Mouse (Mus musculus): ENCODE results near the gene Fem1b. TPM values are rescaled to one million over a fixed set of nuclear protein-coding genes. Genes with fewer than 3 reads are reported as not detected.

The Fem1b gene
- polyA plus RNA-seq, 1 experiment from 2014 or later = 57.8 TPM

DNA sequence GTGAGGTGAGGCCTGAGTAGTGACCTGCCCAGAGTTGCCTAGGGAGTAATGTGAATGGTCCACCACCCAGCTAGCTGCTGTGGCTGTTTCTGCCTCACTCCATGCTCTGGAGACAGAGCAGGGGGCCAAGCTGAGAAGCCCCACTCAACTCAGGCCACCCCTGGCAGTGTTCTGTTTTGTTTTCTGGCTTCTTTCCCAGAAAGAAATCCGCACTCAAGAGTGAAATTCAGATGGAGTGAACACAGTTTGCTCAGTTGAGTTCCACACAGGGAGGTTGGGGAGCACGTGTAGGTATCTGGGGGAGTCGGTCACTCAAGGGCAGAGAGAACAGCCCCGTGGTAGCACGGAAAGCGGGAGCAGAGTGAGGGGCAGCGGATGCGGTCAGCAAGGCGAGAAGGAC lies 33.0 kb downstream of the Fem1b start:
- Histone ChIP-seq H3K9ac (ENCODE audit: low read length) (no peak overlapping the region), H3K4me3 (ENCODE audit: low read depth, low read length) (no peak overlapping the region), H3K27ac (ENCODE audit: low read depth, low read length) (no peak overlapping the region), H3K27me3 (replicated peaks; ENCODE audit: control insufficient read depth, insufficient read depth, low read length) (no peaks in the 10 kb centered on the region), H3K4me1 (ENCODE audit: control insufficient read depth, insufficient read depth, low read length) (peaks cover 15% of the 10 kb centered on the region; the same call in 1 of the 2 replicates), H3K9me3 (replicated peaks; ENCODE audit: control insufficient read depth, low read length) (no peaks in the 10 kb centered on the region), H3K4me2 (ENCODE audit: low read length) (no peak overlapping the region), H3K36me3 (ENCODE audit: control insufficient read depth, insufficient read depth, low read length) (no peaks in the 10 kb centered on the region)
- DNase-seq (ENCODE audit: low spot score) (no peak), ATAC-seq (no peak)
- 83% methylated on average over 9 of the region's 9 CpGs for WGBS

DNA sequence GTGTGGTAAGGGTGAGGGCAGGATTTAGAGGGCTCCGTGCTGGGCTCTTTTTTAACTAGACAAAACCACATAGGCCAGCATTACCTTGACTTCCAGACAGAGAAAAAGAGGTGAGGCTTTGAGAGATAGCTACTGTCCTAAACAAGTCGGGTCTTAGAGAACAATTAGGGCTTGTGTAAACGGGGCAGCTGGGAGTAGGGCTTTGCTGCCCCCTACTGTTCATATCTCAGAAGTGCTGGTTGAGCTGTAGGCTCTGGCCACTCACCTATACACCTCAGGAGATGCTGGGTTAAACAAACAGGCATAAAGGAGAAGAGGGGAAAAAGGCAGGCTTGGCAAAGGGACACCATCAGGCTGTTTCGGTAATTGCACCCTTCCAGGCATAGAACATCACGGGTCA lies 34.3 kb downstream of the Fem1b start:
- H3K9ac ChIP-seq (ENCODE audit: low read length) = no peak overlapping the region
- H3K4me2 ChIP-seq (ENCODE audit: low read length) = no peak overlapping the region
- no peaks in the 10 kb centered on the region for H3K9me3 ChIP-seq (replicated peaks; ENCODE audit: control insufficient read depth, low read length)
- H3K36me3 ChIP-seq (ENCODE audit: control insufficient read depth, insufficient read depth, low read length) = no peaks in the 10 kb centered on the region
- ATAC-seq = peak; percentile 37; the same call in 1 of the 2 replicates
- H3K4me1 ChIP-seq (ENCODE audit: control insufficient read depth, insufficient read depth, low read length) = 0 out of 2 replicates have a peak, but pooled peaks cover 3% of the 10 kb centered on the region
- no peaks in the 10 kb centered on the region for H3K27me3 ChIP-seq (replicated peaks; ENCODE audit: control insufficient read depth, insufficient read depth, low read length)
- WGBS = 5% methylated on average over 5 of the region's 5 CpGs
- no peak overlapping the region for H3K4me3 ChIP-seq (ENCODE audit: low read depth, low read length)
- no peak overlapping the region for H3K27ac ChIP-seq (ENCODE audit: low read depth, low read length)
- peak; percentile 75 for DNase-seq (ENCODE audit: low spot score)

DNA sequence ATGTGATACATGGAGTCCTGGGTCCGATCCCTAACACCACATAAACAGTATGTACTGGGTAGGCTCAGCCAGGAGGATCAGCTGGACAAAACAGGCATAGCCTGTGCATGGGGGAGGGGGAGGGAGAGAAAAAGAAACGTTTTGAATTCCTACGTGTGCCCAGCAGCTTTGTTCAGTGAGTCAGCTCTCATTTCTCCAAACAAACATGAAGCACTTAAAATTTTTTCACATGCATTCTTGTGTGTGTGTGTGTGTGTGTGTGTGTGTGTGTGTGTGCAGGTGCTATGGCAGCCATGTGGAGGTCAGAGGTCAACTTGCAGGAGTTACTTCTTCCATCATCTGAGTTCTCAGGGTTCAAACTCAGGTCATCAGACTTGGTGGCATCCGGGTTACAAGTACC lies 36.3 kb downstream of the Fem1b start:
- Histone ChIP-seq H3K9ac (ENCODE audit: low read length) (no peak overlapping the region), H3K36me3 (ENCODE audit: control insufficient read depth, insufficient read depth, low read length) (no peaks in the 10 kb centered on the region), H3K4me2 (ENCODE audit: low read length) (no peak overlapping the region), H3K27me3 (replicated peaks; ENCODE audit: control insufficient read depth, insufficient read depth, low read length) (no peaks in the 10 kb centered on the region), H3K4me1 (ENCODE audit: control insufficient read depth, insufficient read depth, low read length) (no peaks in the 10 kb centered on the region), H3K27ac (ENCODE audit: low read depth, low read length) (no peak overlapping the region), H3K9me3 (replicated peaks; ENCODE audit: control insufficient read depth, low read length) (no peaks in the 10 kb centered on the region), H3K4me3 (ENCODE audit: low read depth, low read length) (no peak overlapping the region)
- DNase-seq (ENCODE audit: low spot score) (no peak), ATAC-seq (no peak)
- 65% methylated on average over 4 of the region's 4 CpGs for WGBS

DNA sequence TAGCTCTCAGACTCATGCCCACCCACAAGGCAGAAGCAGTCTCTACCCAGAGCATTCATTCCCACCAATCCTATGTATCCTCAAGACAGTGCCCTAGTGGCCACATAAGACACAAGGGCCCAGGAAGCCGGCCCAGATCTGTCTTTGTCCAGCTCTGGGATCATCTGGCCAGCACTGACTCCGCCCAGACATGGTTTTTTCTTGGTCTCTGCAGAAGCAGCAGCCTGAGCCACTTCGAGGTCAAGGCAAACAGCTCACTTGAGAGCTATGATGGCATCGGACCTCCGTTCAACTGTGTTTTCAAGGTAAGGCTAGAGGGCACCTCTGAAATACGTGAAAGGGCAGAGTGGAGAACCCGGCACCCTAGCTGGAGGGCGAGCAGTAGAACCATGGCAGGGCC lies 39.0 kb downstream of the Fem1b start:
- Histone ChIP-seq H3K27me3 (replicated peaks; ENCODE audit: control insufficient read depth, insufficient read depth, low read length) (no peaks in the 10 kb centered on the region), H3K4me2 (ENCODE audit: low read length) (no peak overlapping the region), H3K9ac (ENCODE audit: low read length) (no peak overlapping the region), H3K4me1 (ENCODE audit: control insufficient read depth, insufficient read depth, low read length) (no peaks in the 10 kb centered on the region), H3K4me3 (ENCODE audit: low read depth, low read length) (no peak overlapping the region), H3K9me3 (replicated peaks; ENCODE audit: control insufficient read depth, low read length) (no peaks in the 10 kb centered on the region), H3K36me3 (ENCODE audit: control insufficient read depth, insufficient read depth, low read length) (no peaks in the 10 kb centered on the region), H3K27ac (ENCODE audit: low read depth, low read length) (no peak overlapping the region)
- ATAC-seq (no peak), DNase-seq (ENCODE audit: low spot score) (no peak)
- WGBS = 82% methylated on average over 8 of the region's 8 CpGs

DNA sequence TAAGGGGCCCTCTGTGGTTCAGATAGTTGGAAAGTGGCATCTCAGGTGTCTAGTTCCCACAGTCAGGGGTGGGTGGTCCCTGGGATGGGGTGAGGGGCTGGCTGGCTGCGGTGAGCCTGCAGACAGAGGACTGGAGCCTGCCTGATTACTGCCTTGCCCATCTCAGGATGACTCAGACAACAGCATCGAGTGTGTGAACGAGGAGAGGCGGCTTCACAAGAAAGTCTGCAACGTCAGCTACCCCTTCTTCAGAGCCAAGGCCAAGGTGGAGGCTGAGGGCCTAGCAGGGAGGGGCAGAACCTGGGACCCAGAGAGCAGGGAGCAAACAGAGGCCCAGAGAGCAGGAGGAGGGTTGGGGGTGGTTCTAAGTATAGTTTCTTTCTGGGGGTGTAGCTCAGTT lies 43.4 kb downstream of the Fem1b start:
- no peaks in the 10 kb centered on the region for H3K36me3 ChIP-seq (ENCODE audit: control insufficient read depth, insufficient read depth, low read length)
- ATAC-seq (no peak), DNase-seq (ENCODE audit: low spot score) (no peak)
- H3K4me2 ChIP-seq (ENCODE audit: low read length) = no peak overlapping the region
- WGBS = 81% methylated on average over 5 of the region's 5 CpGs
- no peaks in the 10 kb centered on the region for H3K9me3 ChIP-seq (replicated peaks; ENCODE audit: control insufficient read depth, low read length)
- H3K4me1 ChIP-seq (ENCODE audit: control insufficient read depth, insufficient read depth, low read length) = no peaks in the 10 kb centered on the region
- no peak overlapping the region for H3K27ac ChIP-seq (ENCODE audit: low read depth, low read length)
- no peak overlapping the region for H3K4me3 ChIP-seq (ENCODE audit: low read depth, low read length)
- H3K9ac ChIP-seq (ENCODE audit: low read length) = no peak overlapping the region
- no peaks in the 10 kb centered on the region for H3K27me3 ChIP-seq (replicated peaks; ENCODE audit: control insufficient read depth, insufficient read depth, low read length)

- no peak overlapping the region for H3K4me3 ChIP-seq (ENCODE audit: low read depth, low read length)
- WGBS = 79% methylated on average over 17 of the region's 17 CpGs
Observed at GRCm38 (mm10) chr9:62767464-62767863, 44.3 kb downstream of the Fem1b start.

DNA sequence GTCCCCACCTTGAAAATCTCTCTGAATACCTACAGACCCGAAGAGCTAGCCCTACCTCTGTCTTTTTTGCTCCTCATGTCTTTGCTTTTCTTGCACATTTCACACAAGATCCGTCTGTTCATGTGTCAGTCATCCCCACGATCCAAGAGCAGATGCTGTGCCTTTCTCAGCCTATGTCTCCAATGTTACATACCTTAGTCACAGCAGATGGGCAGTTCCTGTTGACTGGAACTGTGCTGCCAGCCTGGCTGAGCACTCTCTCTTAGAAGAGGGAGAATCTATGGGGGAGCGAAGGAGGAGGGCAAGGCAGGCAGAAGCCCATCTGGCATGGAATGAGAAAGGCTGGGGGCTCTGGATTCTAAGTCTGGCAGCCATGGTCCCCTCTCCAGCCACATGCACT lies 46.4 kb downstream of the Fem1b start:
- ATAC-seq (peak; percentile 57; the same call in 1 of the 2 replicates), DNase-seq (ENCODE audit: low spot score) (peak; percentile 72)
- H3K27ac ChIP-seq (ENCODE audit: low read depth, low read length) = no peak overlapping the region
- H3K4me1 ChIP-seq (ENCODE audit: control insufficient read depth, insufficient read depth, low read length) = no peaks in the 10 kb centered on the region
- no peak overlapping the region for H3K9ac ChIP-seq (ENCODE audit: low read length)
- no peak overlapping the region for H3K4me2 ChIP-seq (ENCODE audit: low read length)
- H3K36me3 ChIP-seq (ENCODE audit: control insufficient read depth, insufficient read depth, low read length) = no peaks in the 10 kb centered on the region
- no peaks in the 10 kb centered on the region for H3K9me3 ChIP-seq (replicated peaks; ENCODE audit: control insufficient read depth, low read length)
- WGBS = 57% methylated on average over 4 of the region's 4 CpGs
- no peak overlapping the region for H3K4me3 ChIP-seq (ENCODE audit: low read depth, low read length)
- no peaks in the 10 kb centered on the region for H3K27me3 ChIP-seq (replicated peaks; ENCODE audit: control insufficient read depth, insufficient read depth, low read length)

More at GRCm38 (mm10) chr9:62767464-62767863, 44.3 kb downstream of the Fem1b start:
- Histone ChIP-seq H3K27me3 (replicated peaks; ENCODE audit: control insufficient read depth, insufficient read depth, low read length) (no peaks in the 10 kb centered on the region), H3K9me3 (replicated peaks; ENCODE audit: control insufficient read depth, low read length) (no peaks in the 10 kb centered on the region), H3K9ac (ENCODE audit: low read length) (no peak overlapping the region), H3K36me3 (ENCODE audit: control insufficient read depth, insufficient read depth, low read length) (no peaks in the 10 kb centered on the region), H3K4me1 (ENCODE audit: control insufficient read depth, insufficient read depth, low read length) (no peaks in the 10 kb centered on the region), H3K4me2 (ENCODE audit: low read length) (no peak overlapping the region), H3K27ac (ENCODE audit: low read depth, low read length) (no peak overlapping the region)
- ATAC-seq (no peak), DNase-seq (ENCODE audit: low spot score) (no peak)

DNA sequence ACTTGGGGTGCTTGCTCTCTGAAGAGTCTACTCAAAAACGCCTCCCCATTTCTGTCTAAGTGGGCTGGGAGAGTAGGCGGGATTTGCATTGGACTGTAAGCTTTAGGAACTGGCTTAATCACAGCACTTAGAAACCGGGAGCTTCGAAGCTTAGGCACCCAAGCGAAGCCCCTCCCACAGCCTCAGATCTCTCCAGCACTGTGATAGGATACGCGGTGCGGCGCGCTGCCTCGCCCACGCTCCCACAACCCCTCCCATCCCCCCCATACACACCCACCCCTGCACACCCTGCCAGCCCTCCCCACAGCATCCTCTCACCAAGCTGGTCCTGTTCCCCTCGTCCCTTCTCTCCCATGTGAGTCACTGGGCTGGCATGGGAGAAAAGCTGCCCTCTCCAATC lies 48.3 kb downstream of the Fem1b start:
- Histone ChIP-seq H3K4me3 (ENCODE audit: low read depth, low read length) (no peak overlapping the region), H3K4me1 (ENCODE audit: control insufficient read depth, insufficient read depth, low read length) (no peaks in the 10 kb centered on the region), H3K9me3 (replicated peaks; ENCODE audit: control insufficient read depth, low read length) (no peaks in the 10 kb centered on the region), H3K27me3 (replicated peaks; ENCODE audit: control insufficient read depth, insufficient read depth, low read length) (no peaks in the 10 kb centered on the region), H3K27ac (ENCODE audit: low read depth, low read length) (no peak overlapping the region), H3K9ac (ENCODE audit: low read length) (no peak overlapping the region), H3K36me3 (ENCODE audit: control insufficient read depth, insufficient read depth, low read length) (no peaks in the 10 kb centered on the region), H3K4me2 (ENCODE audit: low read length) (peak overlapping the region; percentile 29; the same call in 1 of the 2 replicates)
- DNase-seq (ENCODE audit: low spot score) (peak; percentile 58), ATAC-seq (0 out of 2 replicates have a peak, but pooled peaks have one; percentile 46)
- WGBS = 8% methylated on average over 13 of the region's 13 CpGs

- DNase-seq (ENCODE audit: low spot score) (no peak), ATAC-seq (no peak)
- no peak overlapping the region for H3K4me3 ChIP-seq (ENCODE audit: low read depth, low read length)
- no peaks in the 10 kb centered on the region for H3K4me1 ChIP-seq (ENCODE audit: control insufficient read depth, insufficient read depth, low read length)
- no peak overlapping the region for H3K27ac ChIP-seq (ENCODE audit: low read depth, low read length)
- no peak overlapping the region for H3K9ac ChIP-seq (ENCODE audit: low read length)
- H3K36me3 ChIP-seq (ENCODE audit: control insufficient read depth, insufficient read depth, low read length) = no peaks in the 10 kb centered on the region
- no peak overlapping the region for H3K4me2 ChIP-seq (ENCODE audit: low read length)
- no peaks in the 10 kb centered on the region for H3K9me3 ChIP-seq (replicated peaks; ENCODE audit: control insufficient read depth, low read length)
- 60% methylated on average over 3 of the region's 3 CpGs for WGBS
- H3K27me3 ChIP-seq (replicated peaks; ENCODE audit: control insufficient read depth, insufficient read depth, low read length) = no peaks in the 10 kb centered on the region
Observed at GRCm38 (mm10) chr9:62759601-62760000, 52.1 kb downstream of the Fem1b start.

Measured in forebrain, embryonic 14.5 days (tissue).